Mouse (Mus musculus) retina, postnatal 7 days (tissue): Measurements from ENCODE around the gene Rrp1.
"Not testable (repeated sequence)": the region's sequence is repeated elsewhere in the genome, so short reads cannot be mapped to it uniquely, and the experiment has no call there.

Experiments
- DNase-seq: peaks from one replicate; pipeline ENCODE4 v3.0.0-alpha.2; 2012; ENCODE audit warnings: low read depth, low spot score

The Rrp1 gene

DNA sequence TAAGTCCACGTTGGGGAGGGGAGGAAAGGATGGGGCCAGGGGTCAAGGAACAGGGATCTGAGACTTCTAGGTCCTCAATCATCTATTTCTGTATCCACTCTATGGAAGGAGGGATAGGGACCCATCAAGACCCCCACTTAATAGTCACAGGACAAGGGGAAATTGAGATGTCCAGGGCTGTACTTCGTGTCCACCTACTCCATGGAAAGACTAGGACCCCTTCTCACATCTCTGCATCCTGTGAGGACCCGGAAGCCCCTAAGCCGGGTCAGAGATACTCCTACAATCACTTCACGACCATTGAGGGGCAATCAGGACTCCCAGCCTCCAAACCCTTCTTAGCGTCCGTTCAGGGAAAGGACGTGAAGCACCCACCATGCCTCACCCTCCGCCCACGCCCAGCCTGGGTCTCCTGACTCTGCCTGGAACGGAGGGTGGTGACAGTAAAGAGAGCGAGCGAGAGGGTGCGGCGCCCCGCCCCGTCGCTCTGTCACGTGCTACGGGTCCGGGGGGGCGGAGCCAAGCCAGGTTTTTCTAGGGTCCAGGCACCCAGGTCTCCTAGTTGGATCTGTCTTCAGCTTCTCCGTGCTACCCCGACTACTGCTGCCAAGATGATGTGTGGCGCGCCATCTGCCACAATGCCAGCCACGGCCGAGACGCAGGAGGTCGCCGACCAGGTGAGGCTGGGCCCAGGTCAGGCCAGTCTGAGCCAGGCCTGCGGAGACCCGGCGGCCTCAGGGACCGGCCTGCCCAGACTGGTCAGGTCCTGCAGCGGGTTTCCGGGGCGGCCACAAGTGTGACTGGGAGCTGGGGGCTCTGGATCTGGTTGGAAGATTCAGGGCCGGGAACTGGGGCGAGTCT lies 12.6 kb upstream of the Rrp1 start, which contains the start of gene Cstb:
Gene Cstb (plus strand): TSS at position 489 of the 861 bp plus-strand sequence.
- DNase-seq: peak; percentile 57

DNA sequence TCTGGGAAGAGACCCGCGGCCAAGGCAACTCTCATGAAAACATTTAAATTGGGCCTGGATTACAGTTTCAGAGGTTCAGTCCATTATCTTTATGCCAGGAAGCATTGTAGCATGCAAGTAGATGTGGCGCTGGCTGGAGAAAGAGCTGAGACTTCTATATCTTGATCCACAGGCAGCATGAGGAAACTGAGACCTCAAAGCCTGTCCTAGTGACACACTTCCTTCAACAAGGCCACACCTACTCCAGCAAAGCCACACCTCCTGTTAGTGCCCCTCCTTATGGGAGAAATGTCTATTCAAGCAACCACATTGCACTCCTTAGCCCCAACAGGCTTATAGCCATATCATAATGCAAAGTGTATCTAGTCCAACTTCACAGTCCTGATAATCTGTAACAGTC lies 9.8 kb upstream of the Rrp1 start:
- no peak for DNase-seq

DNA sequence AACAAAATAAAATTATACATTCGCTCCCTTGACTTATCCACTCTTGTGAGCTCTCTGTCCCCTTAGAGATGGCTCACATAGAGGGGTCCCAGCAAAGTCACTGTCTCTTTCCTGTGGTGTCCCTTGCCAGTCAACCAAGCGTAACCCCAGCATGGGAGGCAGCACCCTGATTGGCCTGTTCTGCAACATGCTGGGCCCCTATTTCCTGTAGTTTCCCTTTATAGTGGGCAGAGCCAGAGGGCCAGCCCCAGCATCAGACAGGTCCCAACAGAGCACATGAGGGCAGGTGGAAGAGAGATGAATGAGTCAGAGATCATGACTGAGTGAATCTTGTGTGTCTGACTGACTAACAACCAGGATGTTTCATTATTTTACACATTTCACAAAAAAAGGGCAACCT lies 8.1 kb upstream of the Rrp1 start:
- DNase-seq: no peak

DNA sequence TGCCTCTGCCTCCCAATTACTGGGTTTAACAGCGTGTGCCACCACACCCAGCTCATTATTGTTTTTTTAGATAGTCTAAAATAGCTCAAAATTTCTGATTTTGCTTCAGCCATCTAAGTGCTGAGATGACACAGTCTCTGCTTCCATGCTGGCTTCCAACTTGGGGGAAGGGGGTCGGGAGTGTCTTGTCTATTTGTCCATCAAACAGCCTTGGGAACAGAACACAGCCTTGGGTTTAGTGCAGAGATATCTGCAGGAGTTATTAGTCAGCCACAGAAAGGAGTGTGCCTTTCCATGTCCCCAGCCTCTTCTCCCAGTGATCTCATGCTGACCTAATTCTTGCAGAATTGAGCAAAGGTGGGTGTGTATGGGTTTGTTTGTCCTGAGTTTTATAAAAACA lies 5.9 kb upstream of the Rrp1 start:
- no peak for DNase-seq

DNA sequence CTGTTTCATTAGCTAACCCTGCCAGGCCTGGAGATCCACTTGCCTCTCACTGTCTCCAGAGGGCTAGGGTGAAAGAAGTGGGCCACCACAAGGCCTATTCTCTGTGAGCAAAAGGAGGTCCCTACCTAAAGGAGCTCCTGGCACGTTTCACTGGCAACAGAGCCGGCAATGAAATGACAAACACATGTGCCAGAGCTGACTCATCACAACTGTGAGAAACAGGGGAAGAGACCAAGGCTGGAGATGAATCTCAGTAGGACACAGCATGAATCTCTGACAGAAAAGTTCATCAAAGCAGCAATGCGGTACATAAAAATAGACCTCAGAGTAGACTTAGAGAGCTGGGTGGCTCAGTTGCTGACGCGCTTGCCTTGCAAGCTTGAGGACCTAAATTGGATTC lies 5.0 kb upstream of the Rrp1 start:
- no peak for DNase-seq

DNA sequence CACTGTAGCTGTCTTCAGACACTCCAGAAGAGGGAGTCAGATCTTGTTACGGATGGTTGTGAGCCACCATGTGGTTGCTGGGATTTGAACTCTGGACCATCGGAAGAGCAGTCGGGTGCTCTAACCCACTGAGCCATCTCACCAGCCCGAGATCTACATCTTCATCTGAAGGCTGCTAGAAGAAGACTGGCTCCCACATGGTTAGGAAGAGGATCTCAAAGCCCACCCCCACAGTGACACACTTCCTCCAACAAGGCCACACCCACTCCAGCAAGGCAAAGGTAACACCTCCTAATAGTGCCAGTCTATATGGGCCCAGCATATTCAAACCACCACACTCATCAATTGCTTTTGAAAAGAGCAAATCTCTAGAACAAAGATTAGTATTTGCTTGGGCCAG lies 2.1 kb upstream of the Rrp1 start:
- DNase-seq: not testable (repeated sequence)

DNA sequence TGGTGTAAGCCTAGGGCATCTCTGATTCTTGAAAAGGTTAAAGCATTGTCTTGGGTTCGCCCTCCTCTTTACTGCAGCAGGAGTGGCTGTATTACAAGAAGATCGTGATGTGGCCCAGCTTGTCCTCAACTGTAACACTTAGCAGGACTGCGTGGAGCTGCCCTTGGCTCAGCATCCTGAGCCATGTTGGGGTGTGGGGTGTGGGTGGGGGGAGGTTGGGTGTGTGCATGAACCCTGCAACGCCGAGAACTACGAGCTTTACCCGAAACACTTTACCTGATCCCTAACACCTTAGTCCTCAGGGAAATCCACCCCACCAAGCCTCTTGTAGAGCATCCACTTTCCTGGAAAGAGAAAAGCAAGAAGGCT lies 293 bp upstream of the Rrp1 start:
- DNase-seq: no peak

DNA sequence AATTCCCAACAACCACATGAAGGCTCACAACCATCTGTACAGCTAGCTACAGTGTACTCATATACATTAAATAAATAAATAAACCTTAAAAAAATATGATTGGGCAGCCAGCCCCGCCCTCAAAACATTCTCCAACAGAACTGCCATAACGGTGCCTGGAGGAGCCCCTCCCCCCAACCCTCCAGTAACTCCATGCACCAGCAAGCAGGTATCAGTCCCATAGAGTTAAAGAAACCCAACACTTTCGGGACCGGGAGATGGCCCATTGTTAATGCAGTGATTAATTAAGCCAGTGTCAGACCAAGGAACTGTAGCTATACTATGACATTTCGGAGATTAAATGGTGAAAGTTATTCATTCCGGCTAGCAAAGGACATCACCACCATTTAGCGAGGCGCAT lies 992 bp downstream of the Rrp1 start:
- no peak for DNase-seq

DNA sequence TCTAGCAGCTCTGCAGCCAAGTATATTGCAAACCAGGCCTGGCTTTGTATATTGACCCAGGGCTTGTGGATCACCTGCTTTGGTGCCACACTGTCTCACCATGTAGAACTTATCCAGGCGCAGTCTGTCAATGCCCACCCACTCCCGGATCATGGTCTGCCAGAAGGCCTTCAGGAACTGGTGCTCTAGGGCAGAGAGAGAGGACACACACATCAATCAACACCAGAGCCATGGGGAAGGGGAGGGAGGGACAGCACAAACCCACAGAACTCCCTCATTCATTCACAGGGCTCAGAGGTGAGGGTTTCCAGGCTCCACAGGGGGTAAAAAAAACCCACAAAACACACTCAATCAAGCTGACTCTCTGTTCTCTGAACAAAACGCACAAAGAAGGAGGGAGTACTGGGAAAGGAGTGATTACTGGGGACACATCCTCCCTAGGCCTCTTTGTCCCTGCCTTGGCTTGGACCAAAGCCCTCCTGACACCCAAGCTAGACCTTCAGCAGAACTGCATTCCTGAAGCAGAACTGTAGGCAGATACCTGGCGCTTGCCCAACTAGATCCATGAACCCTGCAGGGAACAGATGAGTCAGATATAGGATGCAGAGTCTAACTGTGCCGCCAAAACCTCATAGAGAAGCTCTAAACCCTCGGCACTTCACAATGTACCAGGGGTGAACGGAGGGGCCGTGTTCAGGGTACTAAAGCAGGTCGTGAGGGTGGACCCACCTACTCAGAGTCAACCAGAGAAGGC lies 3.6 kb downstream of the Rrp1 start:
- DNase-seq: no peak

DNA sequence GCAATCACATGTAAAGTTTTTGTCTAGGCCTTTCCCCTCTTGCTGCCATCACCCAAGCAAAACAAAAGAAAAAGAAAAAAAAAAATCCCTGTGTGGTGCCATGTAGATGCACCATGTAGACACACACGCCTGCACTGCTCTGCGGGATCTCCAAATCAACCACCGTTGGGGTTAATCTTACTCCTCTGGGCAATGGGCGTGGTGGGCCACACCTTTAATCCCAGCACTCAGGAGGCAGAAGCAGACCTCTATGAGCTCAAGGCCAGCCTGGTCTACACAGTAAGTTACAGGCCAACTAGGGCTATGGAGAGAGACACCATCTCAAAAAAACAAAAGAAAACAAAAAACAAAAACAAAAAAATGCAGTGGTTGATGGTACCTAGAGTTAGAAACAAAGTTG lies 5.7 kb downstream of the Rrp1 start:
- DNase-seq: no peak

DNA sequence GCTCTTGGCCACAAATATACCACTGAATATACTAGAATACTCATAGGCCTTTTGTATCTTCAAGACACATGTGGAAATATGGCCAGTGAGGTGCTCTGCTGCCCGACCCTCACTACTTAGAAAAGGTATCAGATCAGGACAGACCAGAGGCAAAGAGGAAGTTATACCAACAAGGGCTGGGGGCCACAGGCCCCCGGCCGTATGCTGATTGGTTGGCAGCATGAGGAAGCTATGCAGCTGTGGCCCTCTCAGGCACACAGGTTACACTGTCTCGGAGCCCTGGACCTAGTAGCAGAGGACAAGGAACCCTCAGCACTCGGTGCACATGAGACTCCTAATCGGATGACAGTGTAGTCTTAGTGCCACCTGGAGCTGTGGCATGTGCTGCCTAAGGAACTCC lies 6.7 kb downstream of the Rrp1 start:
- no peak for DNase-seq

DNA sequence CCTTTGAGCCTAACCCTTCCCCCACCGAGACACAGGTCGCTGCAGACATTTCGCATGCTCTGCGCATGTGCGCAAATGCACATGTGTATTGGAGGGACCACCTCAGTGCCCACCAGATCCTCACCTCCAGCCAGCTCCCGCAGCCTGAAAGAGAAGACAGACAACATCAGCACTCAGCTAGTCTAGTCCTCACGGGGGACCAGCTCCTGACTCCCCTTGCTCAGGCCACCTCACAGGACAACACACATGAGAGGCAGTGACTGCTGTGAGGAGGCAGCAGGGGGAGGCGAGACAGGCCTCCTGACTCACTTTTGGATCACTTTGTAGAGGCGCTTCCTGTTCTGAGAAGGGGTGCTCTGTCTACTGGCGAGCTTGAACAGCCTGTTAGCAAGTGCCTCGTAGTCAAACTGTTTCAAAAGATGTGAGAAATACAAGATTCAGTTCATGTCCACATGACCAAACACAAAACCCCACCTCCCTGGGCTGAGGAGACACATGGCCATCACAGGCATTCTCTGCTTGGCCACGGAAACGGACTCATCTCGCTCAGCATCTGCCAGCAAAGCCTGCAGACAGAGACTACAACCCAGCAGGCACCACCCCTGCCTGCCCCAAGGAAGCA lies 10.4 kb downstream of the Rrp1 start:
- DNase-seq: no peak

DNA sequence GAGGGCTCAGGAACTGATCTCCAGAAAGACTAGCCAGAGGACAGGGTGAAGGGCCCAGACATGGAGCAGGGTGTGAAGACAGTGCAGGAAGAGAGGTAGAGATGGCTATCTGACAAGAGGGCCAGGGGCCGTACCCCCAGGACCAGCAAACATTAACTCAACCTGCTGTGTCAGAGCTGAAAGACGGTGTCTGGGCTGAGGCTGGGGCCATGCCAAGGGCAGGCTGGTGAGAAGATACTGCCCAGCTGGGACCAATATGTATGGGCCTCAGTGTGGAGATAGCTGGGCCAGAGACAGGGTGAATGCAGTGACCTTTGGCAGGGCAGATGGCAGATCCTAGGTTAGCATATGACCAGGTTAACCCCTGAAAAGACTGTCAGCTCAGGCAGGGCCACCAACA lies 11.7 kb downstream of the Rrp1 start:
- DNase-seq: no peak

DNA sequence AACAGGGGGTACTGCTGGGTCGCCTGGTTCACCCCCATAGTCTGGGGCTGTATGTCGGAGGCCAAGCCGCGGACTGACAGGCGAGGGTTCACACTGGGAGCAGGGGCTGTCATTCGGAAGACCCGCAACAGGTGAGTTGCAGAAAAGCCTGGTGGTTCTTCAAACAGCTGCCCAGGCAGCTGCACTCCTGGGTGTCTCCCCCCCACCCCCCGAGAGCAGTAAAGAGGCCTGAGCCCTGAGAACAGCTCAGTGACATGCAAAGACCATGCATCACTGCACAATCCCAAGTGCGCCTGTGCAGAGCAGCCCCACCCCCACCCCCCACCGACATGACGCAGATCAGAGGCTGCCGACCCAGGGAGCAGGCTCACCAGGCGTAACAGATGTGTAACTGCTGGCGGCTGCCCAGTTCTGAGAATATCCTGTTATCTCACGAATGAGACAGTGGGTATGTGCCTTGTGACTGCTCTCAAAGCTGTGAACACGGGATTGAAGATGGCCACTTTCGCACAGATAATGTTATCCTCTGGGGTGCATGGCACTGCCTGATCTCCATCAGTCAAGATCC lies 13.7 kb downstream of the Rrp1 start:
- DNase-seq: peak; percentile 61

DNA sequence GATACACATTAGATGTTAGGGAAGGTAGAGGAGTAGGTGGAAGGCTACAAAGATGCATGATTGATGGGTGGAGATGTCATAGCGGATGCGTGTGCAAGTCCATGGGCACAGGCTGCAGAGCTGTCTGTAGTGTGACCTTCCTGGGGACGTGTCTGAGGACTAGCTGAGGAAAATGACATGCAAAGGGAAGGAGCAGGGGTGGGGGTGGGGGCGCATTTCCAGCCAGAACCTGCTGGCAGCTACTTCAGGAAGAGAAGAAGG lies 16.3 kb downstream of the Rrp1 start:
- DNase-seq: no peak

DNA sequence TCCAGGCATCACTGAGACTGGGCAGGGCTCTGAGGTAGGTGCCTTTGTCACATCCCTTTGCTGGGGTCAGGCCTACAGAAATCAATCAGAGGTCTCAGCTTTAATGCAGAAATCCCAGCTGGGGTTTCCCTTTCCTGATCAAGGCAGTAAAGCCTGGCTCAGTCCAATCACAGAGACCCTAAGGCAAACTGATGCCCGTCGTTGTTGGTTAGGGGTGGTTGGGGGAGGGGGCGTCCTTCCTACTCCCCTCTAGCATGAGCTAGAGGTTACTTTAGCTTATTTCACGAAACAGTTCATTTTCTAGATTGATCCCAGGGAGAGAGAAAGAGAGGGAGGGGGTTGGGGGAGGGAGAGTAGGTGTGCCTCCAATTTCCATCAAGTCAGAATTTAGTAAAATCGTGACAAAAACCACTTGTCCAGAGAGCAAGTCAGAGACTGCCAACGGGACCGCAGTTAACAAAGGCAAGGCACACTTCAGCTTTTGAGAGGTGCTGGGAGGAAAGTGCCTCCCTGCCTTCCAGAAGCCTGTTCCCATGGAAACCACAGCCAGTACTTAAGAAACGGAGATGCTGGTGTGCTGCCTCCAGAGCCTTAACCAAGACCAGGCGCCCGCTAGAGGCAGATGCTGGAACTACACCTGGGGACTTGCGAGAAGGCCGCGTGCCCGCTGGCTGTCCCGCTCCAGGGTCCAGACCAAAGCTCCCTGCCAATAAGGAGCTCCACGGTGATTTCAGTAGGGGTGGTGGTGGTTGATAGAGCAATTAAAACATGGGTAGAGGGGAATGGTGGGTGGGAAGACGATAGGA lies 16.8 kb downstream of the Rrp1 start:
- DNase-seq: peak; percentile 84

DNA sequence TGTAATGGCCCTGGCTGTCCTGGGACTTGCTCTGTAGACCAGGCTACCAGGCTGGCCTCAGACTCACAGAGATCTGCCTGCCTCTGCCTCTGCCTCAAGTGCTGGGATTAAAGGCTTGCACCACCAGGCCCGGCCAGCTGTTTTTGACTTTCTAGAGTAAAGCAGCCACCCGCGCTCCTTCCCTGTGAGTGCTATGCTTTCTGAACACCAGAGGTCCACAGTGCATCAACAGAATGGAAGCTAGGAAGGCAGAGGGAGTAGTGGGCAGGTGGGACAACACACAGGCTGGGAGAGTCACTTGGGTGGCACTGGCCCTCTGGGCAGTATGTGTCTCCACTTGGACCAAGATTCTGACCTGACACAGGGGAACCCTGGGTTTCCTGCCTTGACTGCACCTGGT lies 17.5 kb downstream of the Rrp1 start:
- DNase-seq: no peak

DNA sequence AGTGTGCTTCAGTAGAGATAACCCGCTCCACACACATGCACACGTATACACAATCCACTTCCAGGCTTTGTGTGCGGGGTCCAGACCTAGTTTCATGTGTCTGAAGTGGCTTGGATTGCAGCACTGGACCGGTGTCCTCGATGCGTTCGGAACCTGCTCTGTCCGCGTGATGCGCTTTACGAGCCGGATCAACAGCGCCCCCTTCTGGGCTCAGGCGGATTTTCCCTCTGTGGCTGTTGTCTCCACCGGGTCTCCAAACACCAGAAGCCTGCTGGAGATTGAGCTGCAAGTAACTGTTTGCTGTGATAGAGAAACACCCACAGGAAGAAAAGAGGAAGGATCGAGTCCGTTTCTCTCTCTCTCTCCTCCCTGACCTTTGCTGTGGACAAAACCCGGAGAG lies 20.8 kb downstream of the Rrp1 start:
- DNase-seq: peak; percentile 72

DNA sequence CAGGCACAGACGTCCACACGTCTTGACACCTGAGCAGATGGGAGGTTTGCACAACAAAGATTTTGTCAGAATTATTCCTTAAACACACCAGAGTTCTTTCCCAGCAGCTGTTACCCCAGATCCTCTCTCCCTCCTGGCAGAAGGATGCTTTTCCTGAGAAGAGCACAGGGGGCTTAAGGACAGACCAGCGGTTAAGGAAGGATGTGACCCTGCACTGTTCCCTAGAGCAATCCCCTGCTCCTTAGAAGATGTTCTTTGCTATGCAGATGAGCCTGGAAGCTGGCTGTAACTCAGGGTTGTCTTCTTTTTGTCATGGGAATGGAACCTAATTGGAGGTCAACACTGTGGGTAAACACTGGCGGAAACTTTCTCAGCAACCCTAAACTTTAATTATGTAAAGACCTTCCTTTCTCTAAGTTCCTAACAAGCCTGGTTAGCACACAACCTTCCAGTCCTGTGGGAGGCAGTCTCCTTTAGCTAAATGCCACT lies 21.8 kb downstream of the Rrp1 start:
- DNase-seq: no peak

DNA sequence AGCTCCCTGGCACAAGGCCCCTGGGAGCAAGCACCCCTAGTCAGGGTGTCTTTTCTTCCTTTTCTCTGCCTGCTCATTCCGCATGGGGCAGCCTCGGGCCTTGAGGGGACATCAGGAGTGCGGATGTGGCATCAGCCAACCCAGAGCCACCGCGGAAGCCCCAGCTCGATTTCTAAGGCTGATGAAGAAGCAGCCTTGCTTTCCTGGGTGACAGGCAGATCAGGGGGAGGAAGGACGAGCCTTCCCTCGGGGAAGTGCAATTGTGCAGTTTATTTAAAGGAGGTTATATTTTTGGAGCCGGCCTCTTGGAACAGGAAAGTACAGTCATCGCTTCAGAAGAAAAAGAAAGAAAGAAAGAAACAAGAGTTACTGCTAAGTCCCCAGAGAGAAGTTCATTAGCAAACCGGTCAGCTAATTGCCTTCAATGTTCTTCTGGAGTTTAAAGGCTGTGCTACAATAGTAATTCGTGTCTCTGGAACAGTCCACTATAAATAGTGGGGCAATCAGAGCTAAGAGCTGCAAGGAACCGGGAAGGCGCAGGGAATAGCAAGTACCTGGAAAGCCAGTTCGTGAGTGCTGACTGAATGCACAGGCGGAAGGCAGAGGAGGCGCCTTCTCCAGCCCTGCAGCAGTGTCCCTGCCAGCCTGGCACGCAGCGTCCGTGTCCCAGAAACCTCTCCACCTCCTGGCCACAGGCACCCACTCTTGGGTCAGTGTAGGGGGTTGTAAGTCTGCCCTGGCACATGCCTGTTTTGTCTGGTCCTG lies 24.4 kb downstream of the Rrp1 start:
- no peak for DNase-seq

DNA sequence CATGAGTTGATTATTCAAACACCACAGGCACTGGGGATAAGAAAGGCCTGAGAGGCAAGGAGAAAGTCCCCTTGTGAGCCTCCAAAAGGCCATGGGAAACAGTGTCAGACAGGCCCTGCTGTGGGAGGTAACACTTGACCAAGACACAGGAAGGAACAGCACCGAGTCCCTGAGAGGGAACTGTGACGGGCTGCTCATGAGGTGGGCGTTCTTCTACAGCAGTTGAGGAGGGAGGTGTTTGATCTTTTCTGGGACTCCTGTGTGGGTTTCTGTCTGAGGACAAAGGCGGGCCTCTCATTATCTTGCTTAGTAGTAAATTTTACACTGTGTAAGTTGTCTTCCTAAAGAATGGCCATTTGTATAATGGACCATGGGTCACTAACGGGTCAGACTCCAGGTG lies 27.3 kb downstream of the Rrp1 start:
- no peak for DNase-seq
